Mouse (Mus musculus): ENCODE measurements at regions not wholly inside any gene's neighbourhood (a gene's known extent, or its start where the extent isn't known, plus 50 kb on each side); places are given as distances from the start of the nearest gene placed in this dataset.

- TF ChIP-seq CTCF (IDR thresholded peaks at IDR 0.05; ENCODE audit: low read depth, low read length), result no peak
- no peak for TF ChIP-seq GATA1 (IDR thresholded peaks at IDR 0.05; ENCODE audit: borderline replicate concordance, low read length)
Measured at GRCm38 (mm10) chr4:12489358-12489757, 317.5 kb upstream of the Fam92a start.
